Mouse (Mus musculus) midbrain, embryonic 11.5 days (tissue): ENCODE results near the gene Acta1. TPM values are rescaled to one million over a fixed set of nuclear protein-coding genes. Genes with fewer than 3 reads are reported as not detected.
A peak's percentile ranks its signal among the peaks of the same experiment; 100 is the strongest.

Source experiments
- ATAC-seq: fragments of 200-750 bp; cut with Nextera tagmentation; 2 replicates; pipeline ENCODE4 v1.8.0; 2017; ENCODE audit warnings: moderate TSS enrichment, moderate library complexity; ENCODE audit not compliant: low FRiP score
- DNase-seq: peaks from one replicate; pipeline ENCODE4 v3.0.0; 2015; ENCODE audit warnings: low spot score; ENCODE audit errors: missing footprints
- H3K27ac ChIP-seq: fragments of 300-500 bp; sonication (generic); 2 replicates; pipeline ENCODE4 v1.5.1; 2014; ENCODE audit warnings: low read depth, low read length
- H3K27me3 ChIP-seq: fragments of 300-500 bp; sonication (generic); 2 replicates; pipeline ENCODE4 v1.6.1; 2014; ENCODE audit warnings: mild to moderate bottlenecking, low read length, moderate library complexity, mixed read lengths; ENCODE audit not compliant: control insufficient read depth, insufficient read depth
- H3K36me3 ChIP-seq: fragments of 300-500 bp; sonication (generic); 2 replicates; pipeline ENCODE4 v1.6.1; 2014; ENCODE audit warnings: mild to moderate bottlenecking, low read length, moderate library complexity, mixed read lengths; ENCODE audit not compliant: control insufficient read depth, insufficient read depth
- H3K4me1 ChIP-seq: fragments of 300-500 bp; sonication (generic); 2 replicates; pipeline ENCODE4 v1.6.1; 2014; ENCODE audit warnings: low read length; ENCODE audit not compliant: control insufficient read depth, insufficient read depth
- H3K4me2 ChIP-seq: fragments of 300-500 bp; sonication (generic); 2 replicates; pipeline ENCODE4 v1.6.1; 2014; ENCODE audit warnings: mild to moderate bottlenecking, moderate library complexity
- H3K4me3 ChIP-seq: fragments of 300-500 bp; sonication (generic); 2 replicates; pipeline ENCODE4 v1.5.1; 2014; ENCODE audit warnings: low read depth, low read length
- H3K9ac ChIP-seq: fragments of 300-500 bp; sonication (generic); 2 replicates; pipeline ENCODE4 v1.6.1; 2014; ENCODE audit warnings: low read length
- H3K9me3 ChIP-seq: fragments of 300-500 bp; sonication (generic); 2 replicates; pipeline ENCODE4 v1.6.1; 2016; ENCODE audit warnings: low read length; ENCODE audit not compliant: control insufficient read depth
- WGBS: fragments of 180-500 bp; shearing (Covaris S2); extraction: QIAGEN DNeasy Blood & Tissue Kit; methylation state at CpG from one replicate; pipeline ENCODE4 v1.1.7; 2014; 5-methylcytosine and 5-hydroxymethylcytosine counted together
- polyA plus RNA-seq: library from polyadenylated mRNA; unstranded; fragments of >200 nt; fragmentation: Nextera tagmentation; extraction: Ambion mirVana; gene quantifications from 2 replicates; pipeline ENCODE4 v1.2.1, GENCODE M21; 2014

The Acta1 gene
- polyA plus RNA-seq, 1 experiment from 2014 or later = not detected

DNA sequence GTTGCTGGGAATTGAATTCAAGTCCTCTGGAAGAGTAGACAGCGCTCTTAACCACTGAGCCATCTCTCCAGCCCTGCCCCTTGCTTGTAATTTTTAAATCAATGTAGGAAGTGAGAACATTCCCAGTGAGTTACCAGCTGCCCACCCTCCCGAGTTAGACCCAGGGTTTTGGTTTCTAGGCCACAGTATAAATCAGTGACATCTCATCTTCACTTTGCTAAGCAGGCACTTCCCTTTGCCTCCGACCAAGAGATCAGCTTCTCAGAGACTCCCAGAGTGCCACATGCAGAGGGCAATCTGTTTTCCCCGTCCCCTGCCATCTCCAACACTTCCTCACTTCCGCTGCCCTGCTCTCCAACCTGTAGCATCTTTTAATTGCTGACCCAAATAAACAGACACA is 4.0 kb upstream of the Acta1 start:
- 85% methylated on average over 5 of the region's 5 CpGs for WGBS
- no peaks in the 10 kb centered on the region for H3K9me3 ChIP-seq
- DNase-seq (no peak), ATAC-seq (no peak)
- no peak overlapping the region for H3K4me3 ChIP-seq
- H3K36me3 ChIP-seq = 0 out of 2 replicates have a peak, but pooled peaks cover 8% of the 10 kb centered on the region
- H3K4me1 ChIP-seq = no peaks in the 10 kb centered on the region
- H3K27ac ChIP-seq = no peak overlapping the region
- peaks cover 14% of the 10 kb centered on the region for H3K27me3 ChIP-seq
- H3K9ac ChIP-seq = no peak overlapping the region
- no peak overlapping the region for H3K4me2 ChIP-seq

DNA sequence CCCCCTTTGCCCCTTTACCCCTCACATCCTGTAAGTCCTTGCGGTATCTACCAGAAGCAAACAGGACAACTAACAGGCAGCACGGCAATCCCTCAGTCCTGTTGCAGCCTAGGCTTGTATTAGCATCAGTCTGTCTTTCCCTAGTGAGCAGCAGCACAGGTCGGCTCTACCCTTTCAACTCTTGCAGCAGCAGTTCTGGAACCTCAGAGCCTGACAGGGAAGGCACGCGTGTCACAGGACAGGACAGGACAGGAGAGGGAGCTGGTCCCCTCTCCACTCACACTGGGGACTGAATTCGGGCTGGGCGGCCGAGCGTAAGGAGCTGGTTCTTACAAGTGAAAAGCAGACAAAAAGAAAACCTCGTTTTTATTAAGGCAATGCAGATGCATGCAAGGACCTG is 2.2 kb upstream of the Acta1 start:
- Histone ChIP-seq H3K4me1 (peaks cover 8% of the 10 kb centered on the region), H3K4me2 (no peak overlapping the region), H3K9ac (no peak overlapping the region), H3K9me3 (no peaks in the 10 kb centered on the region), H3K36me3 (0 out of 2 replicates have a peak, but pooled peaks cover 3% of the 10 kb centered on the region), H3K27ac (no peak overlapping the region), H3K27me3 (peaks cover 32% of the 10 kb centered on the region), H3K4me3 (no peak overlapping the region)
- ATAC-seq = no peak
- WGBS = 59% methylated on average over 10 of the region's 10 CpGs
- DNase-seq = peak; percentile 78

DNA sequence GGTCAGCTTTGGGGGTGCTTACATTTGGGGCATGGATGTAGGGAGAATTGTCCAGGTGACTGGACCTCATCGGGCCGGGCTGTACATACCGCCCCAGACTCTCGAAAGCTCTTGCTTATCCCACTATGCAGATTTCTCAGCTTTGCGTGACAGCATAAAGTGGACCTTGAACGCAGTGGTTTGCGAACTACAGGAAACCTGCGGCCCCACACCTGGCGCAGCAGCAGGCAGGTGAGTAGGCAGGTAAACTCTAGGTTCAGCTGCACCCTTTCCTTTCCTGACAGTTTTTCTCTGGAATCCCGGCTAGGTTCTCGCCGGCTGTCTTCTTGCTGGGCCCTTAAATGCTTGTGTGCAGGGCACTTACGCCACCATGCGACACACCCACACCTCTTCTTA is 1.8 kb upstream of the Acta1 start:
- no peak overlapping the region for H3K4me2 ChIP-seq
- no peak overlapping the region for H3K9ac ChIP-seq
- peaks cover 37% of the 10 kb centered on the region for H3K27me3 ChIP-seq
- H3K36me3 ChIP-seq = no peaks in the 10 kb centered on the region
- WGBS = 70% methylated on average over 14 of the region's 14 CpGs
- H3K4me1 ChIP-seq = peaks cover 12% of the 10 kb centered on the region
- no peaks in the 10 kb centered on the region for H3K9me3 ChIP-seq
- H3K27ac ChIP-seq = no peak overlapping the region
- DNase-seq (peak; percentile 69), ATAC-seq (no peak)
- H3K4me3 ChIP-seq = no peak overlapping the region

DNA sequence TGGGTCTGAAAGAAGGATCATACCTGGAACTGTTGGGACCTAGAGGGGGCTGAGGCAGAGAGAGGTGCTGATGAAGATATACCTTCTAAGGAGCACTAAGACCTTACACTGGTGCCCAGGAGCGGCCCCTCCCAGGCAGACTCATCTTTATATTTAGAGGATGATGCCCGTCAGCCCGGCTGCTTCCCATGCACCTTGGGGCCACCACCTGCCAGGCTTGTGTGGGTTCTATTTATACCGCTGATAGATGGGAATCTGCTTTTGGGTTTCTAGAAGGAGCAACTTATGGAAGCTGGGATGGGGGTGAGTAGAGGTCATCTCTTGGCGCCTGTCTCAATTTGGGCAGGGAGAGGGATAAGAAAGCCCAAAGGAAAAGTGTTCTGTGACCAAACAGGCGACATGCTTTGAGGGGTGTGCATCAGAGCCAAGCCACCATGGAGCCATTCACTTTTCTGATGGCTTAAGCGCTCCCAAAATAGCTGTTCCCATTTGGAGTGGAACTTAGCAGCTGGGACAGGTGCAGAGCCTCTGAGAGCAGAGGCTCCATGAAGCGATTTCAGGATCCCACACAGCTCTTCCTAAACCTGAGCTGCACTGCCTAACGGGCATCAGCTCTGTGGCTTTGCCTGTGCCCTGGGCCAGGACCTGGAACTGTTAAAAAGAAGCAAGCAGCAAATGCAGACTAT is 1.3 kb upstream of the Acta1 start:
- Histone ChIP-seq H3K9ac (no peak overlapping the region), H3K9me3 (no peaks in the 10 kb centered on the region), H3K36me3 (no peaks in the 10 kb centered on the region), H3K27ac (no peak overlapping the region), H3K4me3 (no peak overlapping the region), H3K4me2 (no peak overlapping the region), H3K27me3 (peaks cover 42% of the 10 kb centered on the region), H3K4me1 (peaks cover 12% of the 10 kb centered on the region)
- DNase-seq (peak; percentile 54), ATAC-seq (no peak)
- 72% methylated on average over 9 of the region's 9 CpGs for WGBS

DNA sequence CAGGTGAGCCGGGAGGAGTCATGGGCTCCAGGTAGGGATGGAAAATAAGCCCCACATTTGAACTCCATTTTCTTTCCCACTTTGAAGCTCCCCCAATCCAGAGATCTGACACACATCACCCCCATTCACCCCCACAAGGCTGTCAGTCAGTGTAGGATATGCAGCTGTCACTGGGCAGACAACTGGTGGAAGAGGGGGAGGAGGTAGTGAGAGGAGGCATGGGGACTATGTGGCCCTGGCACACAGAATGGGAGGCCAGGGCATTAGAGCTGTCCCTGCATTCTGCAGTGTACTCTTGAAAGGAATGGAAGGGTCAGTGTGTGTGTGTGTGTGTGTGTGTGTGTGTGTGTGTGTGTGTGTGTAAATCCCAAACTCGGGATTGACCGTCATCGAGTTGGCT is 679 bp upstream of the Acta1 start:
- Histone ChIP-seq H3K4me2 (no peak overlapping the region), H3K4me1 (peaks cover 12% of the 10 kb centered on the region), H3K4me3 (no peak overlapping the region), H3K27me3 (peaks cover 45% of the 10 kb centered on the region), H3K9me3 (no peaks in the 10 kb centered on the region), H3K36me3 (no peaks in the 10 kb centered on the region), H3K27ac (no peak overlapping the region), H3K9ac (no peak overlapping the region)
- WGBS = 82% methylated on average over 4 of the region's 4 CpGs
- ATAC-seq (no peak), DNase-seq (peak; percentile 21)

DNA sequence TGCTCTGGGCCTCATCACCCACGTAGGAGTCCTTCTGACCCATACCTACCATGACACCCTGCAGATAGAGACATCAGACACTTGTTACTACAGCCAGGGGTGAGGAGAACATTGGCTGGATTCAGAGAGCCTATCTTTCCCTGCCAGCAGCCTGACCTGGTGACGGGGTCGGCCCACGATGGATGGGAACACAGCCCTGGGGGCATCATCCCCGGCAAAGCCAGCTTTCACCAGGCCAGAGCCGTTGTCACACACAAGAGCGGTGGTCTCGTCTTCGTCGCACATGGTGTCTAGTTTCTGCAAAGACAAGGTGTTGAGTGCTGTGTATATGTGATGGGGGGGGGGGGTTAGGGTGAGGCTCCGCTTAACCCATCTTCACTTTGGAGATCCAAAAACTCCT is 1.1 kb downstream of the Acta1 start:
- Histone ChIP-seq H3K27ac (no peak overlapping the region), H3K4me2 (no peak overlapping the region), H3K4me1 (peaks cover 12% of the 10 kb centered on the region), H3K27me3 (peaks cover 45% of the 10 kb centered on the region), H3K4me3 (no peak overlapping the region), H3K9me3 (no peaks in the 10 kb centered on the region), H3K9ac (no peak overlapping the region), H3K36me3 (no peaks in the 10 kb centered on the region)
- no peak for ATAC-seq
- WGBS = 78% methylated on average over 11 of the region's 11 CpGs
- DNase-seq = peak; percentile 74

DNA sequence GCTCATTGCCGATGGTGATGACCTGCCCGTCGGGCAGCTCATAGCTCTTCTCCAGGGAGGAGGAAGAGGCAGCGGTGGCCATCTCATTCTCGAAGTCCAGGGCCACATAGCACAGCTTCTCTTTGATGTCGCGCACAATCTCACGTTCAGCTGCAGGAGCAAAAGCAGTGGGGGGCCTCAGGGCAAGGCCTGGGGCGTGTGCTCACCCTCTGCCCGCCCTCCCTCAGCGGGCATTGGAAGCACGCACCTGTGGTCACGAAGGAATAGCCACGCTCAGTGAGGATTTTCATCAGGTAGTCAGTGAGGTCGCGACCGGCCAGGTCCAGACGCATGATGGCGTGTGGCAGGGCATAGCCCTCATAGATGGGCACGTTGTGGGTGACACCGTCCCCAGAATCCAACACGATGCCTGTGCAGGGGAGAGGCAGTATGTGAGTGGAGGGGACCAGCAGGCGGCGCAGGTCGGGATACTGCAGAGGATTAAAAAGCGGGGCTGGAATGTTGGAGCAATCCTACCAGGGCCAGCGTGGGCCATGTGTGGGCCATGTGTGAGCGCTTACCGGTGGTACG is 1.9 kb downstream of the Acta1 start:
- Histone ChIP-seq H3K27ac (no peak overlapping the region), H3K4me2 (peak overlapping the region; percentile 62), H3K9ac (peak overlapping the region; percentile 48; the same call in 1 of the 2 replicates), H3K36me3 (no peaks in the 10 kb centered on the region), H3K27me3 (peaks cover 45% of the 10 kb centered on the region), H3K9me3 (no peaks in the 10 kb centered on the region), H3K4me3 (peak overlapping the region; percentile 34), H3K4me1 (peaks cover 12% of the 10 kb centered on the region)
- WGBS = 9% methylated on average over 30 of the region's 30 CpGs
- ATAC-seq (peak; percentile 24; the same call in 1 of the 2 replicates), DNase-seq (peak; percentile 88)

DNA sequence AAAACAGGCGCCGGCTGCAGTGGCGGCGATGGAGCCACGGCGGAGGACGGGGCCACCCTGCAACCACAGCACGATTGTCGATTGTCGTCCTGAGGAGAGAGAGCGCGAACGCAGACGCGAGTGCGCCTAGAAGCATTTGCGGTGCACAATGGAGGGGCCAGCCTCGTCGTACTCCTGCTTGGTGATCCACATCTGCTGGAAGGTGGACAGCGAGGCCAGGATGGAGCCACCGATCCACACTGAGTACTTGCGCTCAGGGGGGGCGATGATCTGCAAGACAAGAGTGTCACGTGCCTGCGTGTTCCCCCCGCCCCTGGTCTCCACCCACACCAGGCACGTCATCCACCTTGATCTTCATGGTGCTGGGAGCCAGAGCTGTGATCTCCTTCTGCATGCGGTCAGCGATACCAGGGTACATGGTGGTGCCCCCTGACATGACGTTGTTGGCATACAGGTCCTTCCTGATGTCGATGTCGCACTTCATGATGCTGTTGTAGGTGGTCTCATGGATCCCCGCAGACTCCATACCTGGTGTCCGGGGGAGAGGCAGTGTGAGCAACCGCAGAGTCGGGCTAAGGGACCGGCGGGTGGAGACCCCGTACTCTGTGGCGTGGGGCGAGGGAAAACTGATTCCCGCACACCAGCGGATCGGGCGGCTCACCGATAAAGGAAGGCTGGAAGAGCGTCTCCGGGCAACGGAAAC is 2.5 kb downstream of the Acta1 start:
- DNase-seq = peak; percentile 93
- peaks cover 12% of the 10 kb centered on the region for H3K4me1 ChIP-seq
- H3K9ac ChIP-seq = peak overlapping the region; percentile 48
- peak; percentile 64 for ATAC-seq
- 2% methylated on average over 49 of the region's 49 CpGs for WGBS
- H3K27ac ChIP-seq = no peak overlapping the region
- H3K9me3 ChIP-seq = no peaks in the 10 kb centered on the region
- H3K27me3 ChIP-seq = peaks cover 45% of the 10 kb centered on the region
- H3K4me2 ChIP-seq = peak overlapping the region; percentile 62
- peak overlapping the region; percentile 34 for H3K4me3 ChIP-seq
- H3K36me3 ChIP-seq = no peaks in the 10 kb centered on the region

DNA sequence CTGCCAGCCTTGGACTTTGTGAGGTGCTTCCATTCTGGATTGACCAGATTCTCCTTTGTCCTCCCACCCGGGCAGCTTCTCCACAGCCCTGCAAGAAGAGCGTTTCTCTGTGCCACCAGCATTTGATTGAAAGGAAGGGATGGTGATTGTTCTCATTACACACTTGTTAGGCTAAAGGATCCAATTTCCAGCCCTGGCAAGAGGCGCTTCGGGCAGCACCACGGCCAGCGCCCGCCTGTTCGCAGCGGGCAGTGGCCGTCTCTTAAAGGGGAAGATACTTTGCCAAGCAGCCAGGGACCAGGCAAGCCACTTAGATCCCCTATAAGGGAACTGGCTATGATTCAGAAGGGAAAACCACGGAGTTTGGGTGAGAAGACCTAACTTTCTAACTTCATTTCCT is 3.3 kb downstream of the Acta1 start:
- WGBS = under 1% methylated on average over 11 of the region's 11 CpGs
- no peaks in the 10 kb centered on the region for H3K9me3 ChIP-seq
- H3K4me3 ChIP-seq = peak overlapping the region; percentile 34
- peak; percentile 94 for DNase-seq
- no peaks in the 10 kb centered on the region for H3K36me3 ChIP-seq
- H3K9ac ChIP-seq = peak overlapping the region; percentile 48
- no peak for ATAC-seq
- H3K4me2 ChIP-seq = peak overlapping the region; percentile 62
- H3K4me1 ChIP-seq = peaks cover 12% of the 10 kb centered on the region
- no peak overlapping the region for H3K27ac ChIP-seq
- peaks cover 45% of the 10 kb centered on the region for H3K27me3 ChIP-seq
